Mouse (Mus musculus): Measurements from ENCODE around the gene Piwil1. TPM values are rescaled to one million over a fixed set of nuclear protein-coding genes. Genes with fewer than 3 reads are reported as not detected.
A peak's percentile ranks its signal among the peaks of the same experiment; 100 is the strongest.

Piwil1 gene
- total RNA-seq, 1 experiment: 0.62 TPM

- H3K27ac ChIP-seq (ENCODE audit: insufficient read depth, low read depth, low read length, poor library complexity, severe bottlenecking): no peak overlapping the region
- TF ChIP-seq HCFC1 (IDR thresholded peaks at IDR 0.05; ENCODE audit: borderline replicate concordance, insufficient read depth, low read length) (no peak), ZNF384 (IDR thresholded peaks at IDR 0.05; ENCODE audit: low read depth, low read length) (no peak), ZC3H11A (IDR thresholded peaks at IDR 0.05; ENCODE audit: borderline replicate concordance, low read depth, low read length) (no peak), MAFK (IDR thresholded peaks at IDR 0.05; ENCODE audit: insufficient read depth, low read depth, low read length) (no peak), CHD2 (IDR thresholded peaks at IDR 0.05; ENCODE audit: low read depth, low read length) (no peak)
- no peaks in the 10 kb centered on the region for H3K36me3 ChIP-seq (ENCODE audit: control insufficient read depth, insufficient read depth, low read length, poor library complexity, severe bottlenecking)
- H3K4me1 ChIP-seq (ENCODE audit: control insufficient read depth in 2 of 2, insufficient read depth in 2 of 2, low read length in 2 of 2, poor library complexity in 1 of 2): no peaks in the 10 kb centered on the region
- no peaks in the 10 kb centered on the region for H3K9me3 ChIP-seq (ENCODE audit: control insufficient read depth, insufficient read depth, low read depth, low read length)
- DNase-seq (ENCODE audit: low read depth, low spot score): no peak
- no peak overlapping the region for H3K9ac ChIP-seq (ENCODE audit: insufficient read depth, low read depth, low read length, poor library complexity, severe bottlenecking)
- in situ Hi-C loops (cut with MboI; ENCODE audit: low sequenced_read_pairs in 2 of 2, unreplicated experiment in 2 of 2): no loop called here
- no peak overlapping the region for H3K4me3 ChIP-seq (ENCODE audit: insufficient read depth in 1 of 2, low read depth in 1 of 2, low read length in 2 of 2, poor library complexity in 1 of 2, severe bottlenecking in 1 of 2)
These were observed 43.9 kb downstream of the Piwil1 start for GRCm38 (mm10) chr5:128746261-128746660.

- peaks cover 2 to 8% of the 10 kb centered on the region in 2 experiments; a peak in 2 of 4 replicates for H3K4me1 ChIP-seq (ENCODE audit: control insufficient read depth in 2 of 2, insufficient read depth in 2 of 2, low read length in 2 of 2, poor library complexity in 1 of 2)
- TF ChIP-seq ZNF384 (IDR thresholded peaks at IDR 0.05; ENCODE audit: low read depth, low read length) (peak; percentile 63; the same call in 1 of the 2 replicates), CHD2 (IDR thresholded peaks at IDR 0.05; ENCODE audit: low read depth, low read length) (no peak)
- no peak overlapping the region for H3K9ac ChIP-seq (ENCODE audit: insufficient read depth, low read depth, low read length, poor library complexity, severe bottlenecking)
- H3K36me3 ChIP-seq (ENCODE audit: control insufficient read depth, insufficient read depth, low read length, poor library complexity, severe bottlenecking): no peaks in the 10 kb centered on the region
- in situ Hi-C loops (cut with MboI; ENCODE audit: low sequenced_read_pairs in 2 of 2, unreplicated experiment in 2 of 2): no loop called here
- H3K4me3 ChIP-seq (ENCODE audit: insufficient read depth in 1 of 2, low read depth in 1 of 2, low read length in 2 of 2, poor library complexity in 1 of 2, severe bottlenecking in 1 of 2): no peak overlapping the region
- H3K27ac ChIP-seq (ENCODE audit: insufficient read depth, low read depth, low read length, poor library complexity, severe bottlenecking): no peak overlapping the region
- DNase-seq (ENCODE audit: low read depth, low spot score): no peak
- H3K9me3 ChIP-seq (ENCODE audit: control insufficient read depth, insufficient read depth, low read depth, low read length): no peaks in the 10 kb centered on the region
These were observed 58.8 kb downstream of the Piwil1 start for GRCm38 (mm10) chr5:128761118-128761517.

- in situ Hi-C loops (cut with MboI; ENCODE audit: low sequenced_read_pairs in 2 of 2, unreplicated experiment in 2 of 2): no loop called here
These were observed 66.8 kb downstream of the Piwil1 start for GRCm38 (mm10) chr5:128769026-128769631.

GRCm38 (mm10) chr5:128776386-128776785, 74.1 kb downstream of the Piwil1 start:
- H3K9ac ChIP-seq (ENCODE audit: insufficient read depth, low read depth, low read length, poor library complexity, severe bottlenecking): no peak overlapping the region
- H3K9me3 ChIP-seq (ENCODE audit: control insufficient read depth, insufficient read depth, low read depth, low read length): no peaks in the 10 kb centered on the region
- in situ Hi-C loops (cut with MboI; ENCODE audit: low sequenced_read_pairs in 2 of 2, unreplicated experiment in 2 of 2): no loop called here
- H3K4me3 ChIP-seq (ENCODE audit: insufficient read depth in 1 of 2, low read depth in 1 of 2, low read length in 2 of 2, poor library complexity in 1 of 2, severe bottlenecking in 1 of 2): no peak overlapping the region
- no peak overlapping the region for H3K27ac ChIP-seq (ENCODE audit: insufficient read depth, low read depth, low read length, poor library complexity, severe bottlenecking)
- TF ChIP-seq ZC3H11A (IDR thresholded peaks at IDR 0.05; ENCODE audit: borderline replicate concordance, low read depth, low read length): no peak
- no peak for TF ChIP-seq ZNF384 (IDR thresholded peaks at IDR 0.05; ENCODE audit: low read depth, low read length)
- DNase-seq (ENCODE audit: low read depth, low spot score): peak; percentile 33
- no peaks in the 10 kb centered on the region for H3K4me1 ChIP-seq (ENCODE audit: control insufficient read depth in 2 of 2, insufficient read depth in 2 of 2, low read length in 2 of 2, poor library complexity in 1 of 2)
- no peaks in the 10 kb centered on the region for H3K36me3 ChIP-seq (ENCODE audit: control insufficient read depth, insufficient read depth, low read length, poor library complexity, severe bottlenecking)

More at GRCm38 (mm10) chr5:128769026-128769631, 66.8 kb downstream of the Piwil1 start:
- H3K4me3 ChIP-seq (ENCODE audit: insufficient read depth in 1 of 2, low read depth in 1 of 2, low read length in 2 of 2, poor library complexity in 1 of 2, severe bottlenecking in 1 of 2): no peak overlapping the region
- H3K9me3 ChIP-seq (ENCODE audit: control insufficient read depth, insufficient read depth, low read depth, low read length): no peaks in the 10 kb centered on the region
- H3K9ac ChIP-seq (ENCODE audit: insufficient read depth, low read depth, low read length, poor library complexity, severe bottlenecking): no peak overlapping the region
- TF ChIP-seq CHD2 (IDR thresholded peaks at IDR 0.05; ENCODE audit: low read depth, low read length) (no peak), ZNF384 (IDR thresholded peaks at IDR 0.05; ENCODE audit: low read depth, low read length) (no peak), MAFK (IDR thresholded peaks at IDR 0.05; ENCODE audit: insufficient read depth, low read depth, low read length) (no peak), HCFC1 (IDR thresholded peaks at IDR 0.05; ENCODE audit: borderline replicate concordance, insufficient read depth, low read length) (no peak), ZC3H11A (IDR thresholded peaks at IDR 0.05; ENCODE audit: borderline replicate concordance, low read depth, low read length) (no peak)
- no peaks in the 10 kb centered on the region for H3K36me3 ChIP-seq (ENCODE audit: control insufficient read depth, insufficient read depth, low read length, poor library complexity, severe bottlenecking)
- H3K27ac ChIP-seq (ENCODE audit: insufficient read depth, low read depth, low read length, poor library complexity, severe bottlenecking): no peak overlapping the region
- no peak for DNase-seq (ENCODE audit: low read depth, low spot score)
- H3K4me1 ChIP-seq (ENCODE audit: control insufficient read depth in 2 of 2, insufficient read depth in 2 of 2, low read length in 2 of 2, poor library complexity in 1 of 2): peaks cover 0 to 4% of the 10 kb centered on the region in 2 experiments; a peak in 2 of 4 replicates

- peak overlapping the region; percentile 35 for H3K9ac ChIP-seq (ENCODE audit: insufficient read depth, low read depth, low read length, poor library complexity, severe bottlenecking)
- H3K36me3 ChIP-seq (ENCODE audit: control insufficient read depth, insufficient read depth, low read length, poor library complexity, severe bottlenecking): no peaks in the 10 kb centered on the region
- H3K9me3 ChIP-seq (ENCODE audit: control insufficient read depth, insufficient read depth, low read depth, low read length): no peaks in the 10 kb centered on the region
- peaks cover 0 to 4% of the 10 kb centered on the region in 2 experiments; a peak in 1 of 4 replicates for H3K4me1 ChIP-seq (ENCODE audit: control insufficient read depth in 2 of 2, insufficient read depth in 2 of 2, low read length in 2 of 2, poor library complexity in 1 of 2)
- in situ Hi-C loops (cut with MboI; ENCODE audit: low sequenced_read_pairs in 2 of 2, unreplicated experiment in 2 of 2): no loop called here
- TF ChIP-seq MAFK (IDR thresholded peaks at IDR 0.05; ENCODE audit: insufficient read depth, low read depth, low read length): no peak
- no peak for TF ChIP-seq CHD2 (IDR thresholded peaks at IDR 0.05; ENCODE audit: low read depth, low read length)
- no peak for TF ChIP-seq HCFC1 (IDR thresholded peaks at IDR 0.05; ENCODE audit: borderline replicate concordance, insufficient read depth, low read length)
- no peak for TF ChIP-seq ZC3H11A (IDR thresholded peaks at IDR 0.05; ENCODE audit: borderline replicate concordance, low read depth, low read length)
- no peak for TF ChIP-seq ZNF384 (IDR thresholded peaks at IDR 0.05; ENCODE audit: low read depth, low read length)
- no peak overlapping the region for H3K27ac ChIP-seq (ENCODE audit: insufficient read depth, low read depth, low read length, poor library complexity, severe bottlenecking)
- DNase-seq (ENCODE audit: low read depth, low spot score): no peak
- peak overlapping the region; percentile 52 to 54; a peak in 3 of 4 replicates for H3K4me3 ChIP-seq (ENCODE audit: insufficient read depth in 1 of 2, low read depth in 1 of 2, low read length in 2 of 2, poor library complexity in 1 of 2, severe bottlenecking in 1 of 2)
These were observed 79.3 kb downstream of the Piwil1 start for GRCm38 (mm10) chr5:128781621-128782020.
